Mouse (Mus musculus): ENCODE measurements at regions not wholly inside any gene's neighbourhood (a gene's known extent, or its start where the extent isn't known, plus 50 kb on each side); places are given as distances from the start of the nearest gene placed in this dataset.

- TF ChIP-seq CTCF (IDR thresholded peaks at IDR 0.05; ENCODE audit: low read depth) (no peak), EP300 (IDR thresholded peaks at IDR 0.05; ENCODE audit: low read depth) (no peak)
Observed at GRCm38 (mm10) chr9:6651572-6652236, 382.1 kb upstream of the Ddi1 start.

All from heart, postnatal 0 days (tissue).